ENCODE assay signal across 8 mouse cellular contexts in the genomic region with DNA sequence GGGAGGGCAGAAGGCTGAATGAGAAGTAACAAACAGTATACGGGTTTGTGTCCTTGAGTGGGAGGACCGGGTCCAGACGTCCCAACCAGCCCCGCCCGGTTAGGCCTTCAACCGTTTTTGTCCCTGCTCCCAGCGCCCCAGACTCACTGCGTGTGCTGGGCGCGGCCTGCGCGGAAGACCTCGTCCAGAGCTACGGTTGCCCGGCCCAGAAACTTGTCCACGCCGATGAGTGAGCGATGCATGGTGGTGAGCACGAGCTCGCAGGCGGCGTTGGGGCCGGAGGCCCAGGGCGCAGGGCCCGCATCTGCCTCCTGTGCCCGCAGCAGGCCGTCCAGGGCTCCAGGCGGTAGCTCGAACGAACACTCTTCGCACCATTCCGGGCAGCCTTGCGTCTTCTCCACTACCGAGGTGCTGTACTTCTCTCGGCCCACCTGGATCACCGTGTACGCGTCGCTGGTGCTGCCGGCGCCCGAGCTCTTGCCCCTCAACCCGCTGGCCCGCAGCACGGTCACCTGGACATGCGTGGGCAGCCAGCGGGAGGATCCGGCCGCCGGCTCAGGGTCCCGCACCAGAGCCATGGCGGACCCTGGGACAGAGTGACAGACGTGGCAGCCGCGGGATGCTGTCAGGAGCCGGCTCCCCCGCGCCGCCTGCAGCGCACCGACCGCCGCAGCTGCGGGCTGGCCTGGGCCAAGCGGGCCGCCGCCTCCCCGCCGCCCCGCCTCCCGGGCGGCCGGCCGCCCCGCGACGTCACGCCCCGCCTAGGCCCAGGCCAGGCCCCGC. TPM values are rescaled to one million over a fixed set of nuclear protein-coding genes. Genes with fewer than 3 reads are reported as not detected.
DNase-seq lines count a peak whose midpoint lies in the region; ATAC-seq and TF ChIP-seq lines count a peak whose summit lies in the region.

A gene (minus strand): TSS at position 684 of the 783 bp plus-strand sequence.

- H3K36me3 ChIP-seq in embryonic facial prominence, embryonic 15.5 days, result 0 out of 2 replicates have a peak, but pooled peaks cover 4% of the 10 kb centered on the region
- no peaks in the 10 kb centered on the region for H3K36me3 ChIP-seq in heart, embryonic 15.5 days

- H3K9me3 ChIP-seq in embryonic facial prominence, embryonic 15.5 days (replicated peaks), result no peaks in the 10 kb centered on the region
- no peaks in the 10 kb centered on the region for H3K9me3 ChIP-seq in heart, embryonic 15.5 days (replicated peaks)

- peak; percentile 10 for ATAC-seq in Patski
- no peak for ATAC-seq in embryonic facial prominence, embryonic 15.5 days (ENCODE audit: insufficient number of reproducible peaks, low FRiP score, low TSS enrichment, low read depth)
- peak; percentile 12 for ATAC-seq in heart, embryonic 15.5 days (replicated peaks; ENCODE audit: insufficient number of reproducible peaks, insufficient read depth, low FRiP score, low read depth)
- ATAC-seq in megakaryocyte, adult 5-6 weeks (ENCODE audit: poor library complexity, severe bottlenecking), result peak; percentile 5; the same call in 1 of the 2 replicates

- peak within 1 kb of the TSS; percentile 85 for H3K4me3 ChIP-seq in cerebellum, adult 2 months (replicated peaks; ENCODE audit: insufficient read depth, low read depth, low read length)
- peak within 1 kb of the TSS; percentile 89 for H3K4me3 ChIP-seq in embryonic facial prominence, embryonic 15.5 days (replicated peaks)
- peak within 1 kb of the TSS; percentile 92 for H3K4me3 ChIP-seq in heart, embryonic 15.5 days

- peak within 1 kb of the TSS; percentile 83 for H3K9ac ChIP-seq in embryonic facial prominence, embryonic 15.5 days
- H3K9ac ChIP-seq in heart, embryonic 15.5 days, result peak within 1 kb of the TSS; percentile 97

- DNase-seq in cerebellum, adult 2 months, result no peak
- DNase-seq in cerebellum, adult 11-12 months, result no peak
- DNase-seq in Patski (ENCODE audit: low read depth, low spot score), result no peak
- no peak for DNase-seq in layer of hippocampus, postnatal 10 days (ENCODE audit: low spot score in 2 of 2)
- peak; percentile 62 for DNase-seq in testis, postnatal 10 days (ENCODE audit: low spot score)

- POLR2A ChIA-PET in Patski (lab: Charles Lee), result interaction anchor here (0.9 to 2.6 kb wide), 3 partner anchors 9 to 26 kb away, joined by 3 to 22 read pairs (median 6); no protein-coding TSS in a partner anchor

- peaks cover 29% of the 10 kb centered on the region for H3K4me1 ChIP-seq in cerebellum, adult 2 months (ENCODE audit: control insufficient read depth, insufficient read depth, low read length)
- H3K4me1 ChIP-seq in embryonic facial prominence, embryonic 15.5 days, result peaks cover 49% of the 10 kb centered on the region
- H3K4me1 ChIP-seq in heart, embryonic 15.5 days (replicated peaks), result peaks cover 51% of the 10 kb centered on the region

- peak within 1 kb of the TSS; percentile 87 for H3K4me2 ChIP-seq in embryonic facial prominence, embryonic 15.5 days (replicated peaks)
- H3K4me2 ChIP-seq in heart, embryonic 15.5 days, result peak within 1 kb of the TSS; percentile 76

- in situ Hi-C loops in Patski (cut with MboI; ENCODE audit: low pct_unique_long_range_greater_than_20kb), result no loop called here

- CTCF ChIA-PET in Patski (lab: Charles Lee), result interaction anchor here (14.7 kb wide), 1 partner anchor 28 kb away, joined by 106 read pairs; no protein-coding TSS in a partner anchor

- TF ChIP-seq POLR2A in cerebellum, adult 2 months (IDR thresholded peaks at IDR 0.05; ENCODE audit: borderline replicate concordance, insufficient read depth, low read length), result no peak

- peak within 1 kb of the TSS; percentile 78 for H3K27ac ChIP-seq in cerebellum, adult 2 months (ENCODE audit: insufficient read depth, low read length)
- H3K27ac ChIP-seq in embryonic facial prominence, embryonic 15.5 days (replicated peaks), result peak within 1 kb of the TSS; percentile 77
- H3K27ac ChIP-seq in heart, embryonic 15.5 days, result peak within 1 kb of the TSS; percentile 90

- 1% methylated on average over 80 of the region's 80 CpGs for WGBS in cerebellum, adult 2 months
- WGBS in embryonic facial prominence, embryonic 15.5 days, result 2% methylated on average over 80 of the region's 80 CpGs
- WGBS in heart, embryonic 15.5 days, result 2% methylated on average over 80 of the region's 80 CpGs

- TF ChIP-seq CTCF in cerebellum, adult 2 months (IDR thresholded peaks at IDR 0.05; ENCODE audit: borderline replicate concordance, insufficient read depth, low read depth, low read length), result no peak
- no peak for TF ChIP-seq CTCF in Patski (IDR thresholded peaks at IDR 0.05)

- no peaks in the 10 kb centered on the region for H3K27me3 ChIP-seq in cerebellum, adult 2 months (ENCODE audit: control insufficient read depth, insufficient read depth, low read length)
- H3K27me3 ChIP-seq in Patski, result no peaks in the 10 kb centered on the region
- H3K27me3 ChIP-seq in embryonic facial prominence, embryonic 15.5 days, result no peaks in the 10 kb centered on the region
- no peaks in the 10 kb centered on the region for H3K27me3 ChIP-seq in heart, embryonic 15.5 days

RNA-seq across cellular contexts. Expression of the gene that starts here (rescaled TPM):
- 70.7 and 75.2 TPM in 2 replicates for polyA plus RNA-seq in cerebellum, adult 2 months (2012; rRNA removed)
- 151 TPM for polyA plus RNA-seq in Patski (2021)
- 20.1 and 21.4 TPM in 2 replicates for polyA plus RNA-seq in embryonic facial prominence, embryonic 15.5 days (2015; fragmentation: Nextera tagmentation; extraction: Ambion mirVana)
- polyA plus RNA-seq in heart, embryonic 15.5 days (2015; fragmentation: Nextera tagmentation; extraction: Ambion mirVana), result 42.3 and 45.3 TPM in 2 replicates
- 10 to 100 TPM; 50.3 to 52.9 TPM for total RNA-seq in layer of hippocampus, postnatal 10 days (2021)
- 5.2 and 6.9 TPM in 2 replicates for total RNA-seq in megakaryocyte, adult 5-6 weeks (2015)
- total RNA-seq in megakaryocyte, adult 5-6 weeks (2017), result 5.8 and 6.3 TPM in 2 replicates

Comparison
In these comparisons a context has a peak if more than half of its experiments do, and no peak if none do; other contexts are left out.
1. RNA of the gene that starts here (total RNA-seq): 50.3 to 52.9 TPM in layer of hippocampus, postnatal 10 days; 5.2 to 6.9 TPM in megakaryocyte, adult 5-6 weeks; every median in the first group is over 4 times any median in the second.
2. Peak in every context shown above with its lines, with median percentiles within 50 percentile points of each other: H3K27ac ChIP-seq and H3K4me3 ChIP-seq.